Mouse (Mus musculus) gonadal fat pad, adult 2 months (tissue): Measurements from ENCODE around the gene Arrdc2. TPM values are rescaled to one million over a fixed set of nuclear protein-coding genes. Genes with fewer than 3 reads are reported as not detected.

ENCODE experiments used
- DNase-seq: peaks from one replicate; pipeline ENCODE4 v3.0.0-alpha.2; 2012; ENCODE audit warnings: low read depth
- polyA plus RNA-seq: library from polyadenylated mRNA; depleted of rRNA; stranded (reverse); fragments of >200 nt; gene quantifications from 2 replicates; pipeline ENCODE4 v1.2.3, GENCODE M21; 2012

Gene Arrdc2
- polyA plus RNA-seq, 1 experiment, result 134 TPM

DNA sequence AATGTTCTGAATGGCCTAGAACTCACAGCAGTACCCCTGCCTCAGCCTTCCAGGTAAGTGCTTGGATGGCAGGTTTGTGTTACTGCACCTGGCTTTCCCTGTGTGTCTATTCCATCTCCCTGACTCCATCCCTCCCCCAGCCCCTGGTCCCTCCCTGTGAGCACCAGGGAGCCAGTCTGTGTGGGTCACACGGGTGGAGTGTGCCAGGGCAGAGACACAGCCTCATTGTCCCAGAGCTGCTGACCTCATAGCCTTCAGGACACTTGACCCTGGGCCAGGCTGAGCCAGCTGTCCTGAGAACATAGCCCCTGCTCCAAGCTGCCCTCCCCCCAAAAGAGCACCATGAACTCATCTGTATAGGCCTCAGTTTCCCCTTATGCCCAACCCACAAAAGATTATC lies 32.2 kb downstream of the Arrdc2 start:
- DNase-seq, result no peak

- no peak for DNase-seq
Measured at GRCm38 (mm10) chr8:70806541-70806940, 33.0 kb downstream of the Arrdc2 start.

GRCm38 (mm10) chr8:70804481-70805206 lies 34.9 kb downstream of the Arrdc2 start, which contains the start of gene Mast3:
Gene Mast3 (minus strand): TSS chr8:70805054.
- DNase-seq, result no peak

GRCm38 (mm10) chr8:70803761-70804480 lies 35.6 kb downstream of the Arrdc2 start:
- no peak for DNase-seq

DNA sequence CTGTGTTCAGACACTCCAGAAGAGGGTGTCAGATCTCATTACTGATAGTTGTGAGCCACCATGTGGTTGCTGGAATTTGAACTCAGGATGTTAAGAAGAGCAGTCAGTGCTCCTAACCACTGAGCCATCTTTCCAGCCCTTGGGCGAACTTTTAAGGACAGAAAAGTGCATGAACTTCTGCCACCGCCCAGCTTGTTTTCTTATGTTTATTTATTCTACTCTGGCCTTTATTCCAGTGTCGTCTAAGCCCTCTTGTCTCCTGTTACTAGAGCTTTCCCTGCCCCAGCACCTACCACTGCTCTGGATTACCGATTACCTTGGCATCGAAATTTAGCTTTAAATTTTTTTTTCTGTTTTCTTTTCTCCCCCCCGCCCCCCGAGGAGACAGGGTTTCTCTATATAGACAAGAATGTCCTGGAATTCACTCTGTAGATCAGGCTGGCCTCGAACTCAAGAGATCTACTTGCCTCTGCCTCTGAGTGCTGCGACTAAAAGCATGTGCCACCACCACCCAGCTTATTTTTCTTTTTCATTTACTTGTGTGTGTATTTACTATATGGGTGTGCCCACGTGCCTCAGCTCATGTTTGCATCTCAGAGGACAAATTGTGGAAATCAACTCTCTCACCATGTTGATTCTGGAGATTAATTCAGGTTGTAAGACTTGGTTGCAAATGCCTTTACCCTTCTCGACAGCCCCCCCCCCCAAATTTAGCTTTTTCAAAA lies 36.6 kb downstream of the Arrdc2 start:
- DNase-seq, result no peak

DNA sequence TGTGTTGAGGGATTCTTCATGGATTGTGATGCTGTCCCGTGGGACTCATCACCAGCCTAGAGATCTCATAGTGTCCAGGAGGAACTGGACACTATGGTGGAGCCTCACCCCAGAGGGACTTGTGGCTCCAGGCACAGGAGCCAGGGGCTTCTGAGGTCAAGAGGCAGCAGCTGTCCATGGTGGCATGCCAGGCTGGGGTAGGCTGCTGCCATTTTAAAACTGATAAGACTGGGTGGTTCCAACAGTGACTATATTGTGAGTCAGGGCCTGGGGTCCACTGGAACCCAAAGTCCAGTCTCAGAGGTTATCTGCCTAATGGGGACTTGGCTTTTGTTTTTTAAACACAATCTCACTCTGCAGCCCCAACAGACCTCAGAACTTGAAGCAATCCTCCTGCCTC lies 37.7 kb downstream of the Arrdc2 start:
- DNase-seq, result no peak

- DNase-seq, result no peak
Measured at GRCm38 (mm10) chr8:70801156-70801555, 38.4 kb downstream of the Arrdc2 start.

DNA sequence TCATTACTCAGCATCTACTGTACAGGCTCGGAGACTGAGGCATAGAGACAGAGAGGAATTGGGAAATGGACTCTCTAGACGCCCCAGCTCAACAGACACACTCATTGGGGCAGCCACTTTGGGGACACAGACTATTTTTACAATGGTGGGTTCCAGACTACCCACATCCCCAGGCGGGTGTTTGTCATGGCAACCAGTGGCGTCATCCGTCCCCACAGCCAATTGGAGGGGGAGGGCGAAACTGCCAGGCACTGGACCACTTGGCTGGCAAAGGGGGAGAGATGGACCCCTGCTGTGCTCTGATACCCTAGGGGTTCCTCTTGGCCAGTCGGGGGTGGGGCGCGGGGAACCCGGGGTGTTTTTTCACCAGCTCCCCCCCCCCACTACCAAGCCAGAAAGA lies 38.9 kb downstream of the Arrdc2 start:
- no peak for DNase-seq

DNA sequence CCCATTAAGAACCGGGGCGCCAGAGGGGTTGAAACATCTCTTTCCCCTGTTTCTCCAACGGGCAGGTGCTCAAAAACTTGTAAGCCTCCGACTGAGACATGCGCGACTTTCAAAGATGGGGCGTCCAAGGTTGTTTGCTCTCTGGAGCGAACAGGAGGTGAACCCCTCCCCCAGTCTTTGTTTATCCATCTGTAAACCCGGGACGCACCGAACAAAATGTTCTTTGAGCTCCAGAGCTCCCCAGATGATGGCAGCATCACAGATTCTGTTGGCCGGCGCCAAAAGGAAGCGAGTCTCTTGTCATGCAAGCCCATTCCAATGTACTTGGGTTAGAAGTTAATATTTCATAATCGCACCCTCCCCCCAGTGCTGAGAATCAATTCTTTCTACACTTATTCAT lies 41.2 kb downstream of the Arrdc2 start:
- no peak for DNase-seq

DNA sequence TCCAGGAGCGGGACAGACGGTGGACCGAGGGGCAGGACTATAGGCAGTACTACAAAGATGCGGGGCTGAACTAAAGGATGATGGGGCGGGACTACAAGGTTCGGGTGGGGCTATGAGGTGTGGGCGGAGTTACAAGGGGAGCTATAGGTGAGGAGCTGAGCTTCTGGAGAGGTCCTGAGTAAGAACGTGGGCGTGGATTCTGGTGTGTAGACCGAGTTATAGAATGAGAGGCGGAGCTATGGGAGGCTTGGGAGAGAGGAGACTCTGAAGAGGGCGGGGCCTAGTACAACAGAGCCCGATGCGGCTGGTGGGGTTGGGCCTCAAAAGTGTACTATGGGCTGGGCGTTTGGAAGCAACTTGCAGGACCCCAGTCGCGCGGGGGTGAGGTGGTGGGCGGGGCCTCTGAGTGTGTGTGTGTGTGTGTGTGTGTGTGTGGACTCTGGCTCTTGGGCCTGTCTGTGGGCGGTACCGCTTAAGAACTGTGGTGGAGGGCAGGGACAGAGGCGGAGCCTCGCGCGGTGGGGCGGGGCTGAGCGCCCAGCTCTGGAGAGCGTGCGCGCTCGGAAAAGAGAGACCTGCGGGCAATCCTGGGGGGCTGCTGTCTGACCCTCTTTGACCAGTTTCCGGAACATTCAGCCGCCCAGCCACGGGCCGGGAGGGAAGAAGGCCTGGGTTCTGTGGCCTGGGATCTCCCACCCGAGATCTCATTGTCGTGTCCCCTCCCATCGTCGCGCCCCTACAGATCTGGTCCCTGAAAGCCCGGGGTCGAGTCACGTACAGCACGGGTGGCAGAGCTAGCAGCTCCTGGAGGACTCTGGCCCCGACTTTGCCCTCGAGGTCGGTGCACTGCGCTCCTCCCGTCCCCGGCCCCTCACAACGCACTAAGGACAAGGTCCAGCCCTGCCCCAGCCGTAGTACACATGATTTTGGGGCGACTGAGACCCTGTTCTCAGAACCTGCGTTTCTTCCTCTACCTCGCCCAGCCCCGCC lies 42.1 kb downstream of the Arrdc2 start:
- peak; percentile 96 for DNase-seq

DNA sequence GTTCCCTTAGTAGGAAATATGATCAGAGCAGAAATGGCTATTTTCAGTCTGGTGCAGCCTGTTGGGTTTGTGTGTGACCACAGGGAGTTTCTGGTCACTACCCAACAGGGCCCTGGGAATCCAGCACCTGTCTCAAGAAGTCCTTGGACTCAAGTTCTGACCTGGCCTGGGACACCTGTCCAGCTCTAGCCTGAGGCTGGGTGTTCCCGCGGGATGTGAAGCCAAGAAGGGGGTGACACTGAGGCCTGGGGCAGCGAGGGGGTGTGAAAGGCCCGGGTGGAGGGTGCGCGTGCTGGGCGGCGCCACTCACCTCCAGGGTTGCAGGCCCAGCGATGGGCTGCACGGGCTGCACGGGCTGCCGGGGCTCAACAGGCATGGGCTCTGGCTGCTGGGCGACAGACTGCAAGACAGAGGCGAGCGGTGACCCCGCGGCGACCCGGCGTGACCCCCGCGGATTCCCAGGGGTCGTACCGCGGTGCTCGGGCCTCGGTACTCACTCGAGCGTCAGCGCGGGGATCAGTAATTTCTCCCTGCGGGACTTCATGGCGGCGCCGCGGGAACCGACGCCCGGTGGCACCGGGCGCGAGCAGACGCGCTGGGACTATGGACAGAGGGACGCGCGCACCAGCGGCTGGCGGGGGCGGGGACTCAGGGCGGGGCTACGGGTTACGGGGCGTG lies 43.0 kb downstream of the Arrdc2 start:
- DNase-seq, result no peak

- no peak for DNase-seq
Measured at GRCm38 (mm10) chr8:70795370-70795769, 44.1 kb downstream of the Arrdc2 start.

DNA sequence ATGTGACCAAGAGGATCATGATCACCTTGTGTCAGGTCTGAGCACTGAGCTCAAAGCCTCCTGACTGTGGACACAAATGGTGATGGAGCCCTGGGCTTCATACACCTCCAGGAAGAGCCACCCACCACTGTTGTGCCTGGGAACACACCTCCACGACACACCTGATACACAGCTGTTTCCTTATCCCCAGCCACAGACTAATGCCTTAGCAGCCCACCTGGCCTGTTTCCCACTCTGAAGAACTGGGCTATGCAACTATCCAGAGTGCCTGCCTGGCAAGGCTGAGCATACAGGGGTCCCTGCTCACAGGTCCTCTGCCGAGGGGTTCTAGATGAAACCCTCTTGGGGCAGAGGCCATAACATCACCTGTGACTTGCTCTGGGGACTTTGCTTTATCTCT lies 45.3 kb downstream of the Arrdc2 start:
- DNase-seq, result no peak

- DNase-seq, result no peak
Measured at GRCm38 (mm10) chr8:70792700-70793099, 46.8 kb downstream of the Arrdc2 start.

DNA sequence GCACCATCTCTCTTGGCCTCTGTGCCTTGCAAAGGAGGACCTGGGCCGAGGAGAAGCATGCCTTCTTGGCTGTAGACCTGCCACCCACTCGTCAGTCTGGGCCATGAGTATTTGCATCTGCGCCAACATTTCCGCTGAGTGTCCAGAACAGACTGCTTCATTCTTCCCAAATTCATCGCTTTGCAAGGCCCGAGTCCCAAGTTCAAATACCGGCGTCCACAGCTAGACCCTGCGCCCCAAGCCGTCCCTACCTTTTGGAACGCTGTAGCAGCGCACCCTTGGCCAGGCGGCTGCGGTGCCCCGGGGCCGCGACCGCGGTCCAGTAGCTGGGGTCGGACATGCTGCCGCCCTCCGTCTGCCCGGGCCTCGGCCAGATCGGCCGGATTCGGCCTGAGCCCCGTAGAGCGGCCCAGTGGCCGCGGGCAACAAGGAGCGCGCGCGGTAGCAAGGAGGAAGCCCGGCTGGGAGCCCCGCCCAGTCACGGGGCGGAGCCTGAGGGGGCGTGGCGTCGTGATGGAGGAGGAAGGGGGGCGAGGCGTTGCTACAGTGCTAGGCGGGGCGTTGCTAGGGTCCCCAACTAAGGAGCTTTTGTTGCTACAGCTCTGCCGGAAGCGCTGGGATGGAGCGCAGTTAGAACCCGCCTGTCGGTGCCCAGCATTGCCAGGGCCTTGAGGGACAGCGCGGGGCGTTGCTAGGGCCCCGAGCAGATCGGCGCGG lies 47.4 kb downstream of the Arrdc2 start:
- no peak for DNase-seq

DNA sequence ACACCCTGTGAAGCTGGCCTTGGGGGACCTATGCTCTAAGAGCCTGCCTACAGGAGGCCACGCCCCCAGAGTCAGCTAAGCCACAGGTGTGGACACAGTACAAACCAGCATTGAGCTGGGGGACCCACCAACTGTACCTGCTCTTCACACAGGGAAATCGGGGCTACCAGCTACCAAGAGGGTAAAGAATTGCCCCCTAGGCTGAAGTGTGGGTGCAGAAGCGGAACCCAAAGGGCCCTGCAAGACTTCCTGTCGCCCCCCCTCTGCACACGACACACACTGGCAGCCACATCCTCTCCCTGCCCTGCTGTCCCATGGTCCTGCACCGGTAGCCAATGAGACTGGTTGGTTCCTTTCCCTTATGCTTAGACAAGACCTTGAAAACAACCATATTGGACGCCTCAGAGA lies 48.2 kb downstream of the Arrdc2 start:
- DNase-seq, result no peak

GRCm38 (mm10) chr8:70790846-70791245 lies 48.7 kb downstream of the Arrdc2 start:
- no peak for DNase-seq

GRCm38 (mm10) chr8:70789046-70789445 lies 50.5 kb downstream of the Arrdc2 start:
- DNase-seq, result no peak

DNA sequence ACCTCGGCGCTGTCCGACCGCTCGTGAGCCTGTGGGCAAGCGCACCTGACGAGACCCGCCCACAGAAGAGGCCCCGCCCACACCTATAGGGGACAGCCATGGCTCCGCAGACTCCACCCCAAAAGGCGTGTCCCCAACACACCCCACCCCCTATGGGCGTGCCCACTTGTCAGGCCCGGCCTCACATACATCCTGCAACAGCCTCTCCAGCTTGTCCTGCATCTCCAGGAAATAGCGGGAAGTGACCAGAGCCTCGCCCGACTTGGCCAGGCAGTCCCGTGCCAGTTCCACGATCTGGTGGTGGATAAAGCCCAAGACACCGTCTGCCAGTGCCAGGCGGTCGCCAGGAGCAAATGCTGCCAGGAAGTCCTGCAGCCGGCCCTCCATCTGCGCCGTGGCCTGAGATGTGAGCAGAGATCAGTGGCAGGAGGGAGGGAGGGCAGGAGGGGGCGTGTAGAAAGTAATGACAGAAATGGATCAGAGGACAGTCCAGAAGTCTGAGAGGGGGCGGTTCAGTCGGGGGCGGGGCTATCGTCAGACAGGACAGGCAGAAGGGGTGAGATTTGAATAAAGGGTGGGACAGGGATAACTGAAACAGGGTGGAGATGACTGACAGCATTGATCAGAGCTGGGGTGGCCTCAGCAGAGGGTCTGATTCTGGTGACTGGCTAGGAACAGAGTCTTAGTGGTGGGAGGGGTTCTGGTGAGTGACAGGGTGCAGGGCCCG lies 51.4 kb downstream of the Arrdc2 start:
- DNase-seq, result no peak

- no peak for DNase-seq
Measured at GRCm38 (mm10) chr8:70787051-70787445, 52.5 kb downstream of the Arrdc2 start.
